Mouse (Mus musculus) right cerebral cortex, postnatal 36 days (tissue): Measurements from ENCODE around the gene Anxa4.

Experiments
- DNase-seq, 2 experiments: peaks; one replicate each; pipeline ENCODE4 v3.0.0; 2022; ENCODE audit warnings: low spot score in 2 of 2, mixed read lengths in 1 of 2

Anxa4 gene

GRCm38 (mm10) chr6:86801431-86801830 lies 8.0 kb upstream of the Anxa4 start:
- DNase-seq = no peak

GRCm38 (mm10) chr6:86800467-86800866 lies 7.1 kb upstream of the Anxa4 start:
- no peak for DNase-seq

GRCm38 (mm10) chr6:86797455-86797854 lies 4.1 kb upstream of the Anxa4 start:
- DNase-seq = no peak

DNA sequence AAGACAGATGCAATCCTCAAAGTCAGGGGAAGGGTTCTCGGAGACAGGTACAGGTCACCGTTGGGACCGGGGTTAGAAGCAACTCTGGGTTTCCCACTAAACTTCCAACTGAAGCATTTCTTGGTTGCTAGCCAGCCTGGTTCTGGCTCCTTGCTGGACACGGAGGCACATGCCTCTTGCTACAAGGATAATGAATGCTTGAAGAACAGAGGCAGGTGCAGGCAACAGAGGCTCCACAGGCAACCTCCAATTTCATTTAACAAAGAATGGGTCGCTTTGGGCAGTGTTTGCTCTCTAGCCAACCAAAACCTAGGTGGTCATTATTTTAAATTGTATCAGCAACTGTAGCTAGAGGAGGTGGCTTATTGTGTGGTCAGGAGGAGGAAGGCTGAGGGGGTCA lies 573 bp upstream of the Anxa4 start:
- no peak for DNase-seq

DNA sequence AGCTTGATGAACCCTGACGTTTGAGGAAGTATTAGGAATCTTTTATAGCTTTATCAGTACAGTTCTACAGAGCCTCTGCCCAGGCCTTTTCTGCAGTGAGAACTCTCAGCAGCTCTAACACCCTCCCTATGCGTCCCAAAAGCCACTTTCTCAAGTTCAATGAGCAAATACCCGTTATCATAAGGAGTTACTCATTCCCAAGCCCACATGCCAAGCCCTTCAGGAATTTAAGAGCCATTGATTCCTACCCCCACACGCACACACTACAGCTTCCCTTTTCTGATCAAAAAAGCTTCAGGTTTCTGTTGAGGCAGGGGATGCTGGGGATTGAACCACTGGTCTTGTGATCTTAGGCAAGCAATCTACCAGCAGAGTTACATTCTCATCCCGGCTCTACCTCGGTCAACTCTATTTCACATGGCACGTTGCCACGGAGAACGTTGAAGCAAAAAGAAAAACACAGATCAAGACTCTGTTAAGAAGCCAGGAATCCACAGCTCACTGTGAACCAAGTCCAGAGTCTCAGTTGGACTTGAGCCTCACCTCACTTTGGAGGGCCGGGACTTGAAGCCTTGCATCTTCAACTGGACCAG lies 2.9 kb downstream of the Anxa4 start:
- DNase-seq = no peak

- DNase-seq = no peak
Measured at GRCm38 (mm10) chr6:86788242-86788641, 5.1 kb downstream of the Anxa4 start.

DNA sequence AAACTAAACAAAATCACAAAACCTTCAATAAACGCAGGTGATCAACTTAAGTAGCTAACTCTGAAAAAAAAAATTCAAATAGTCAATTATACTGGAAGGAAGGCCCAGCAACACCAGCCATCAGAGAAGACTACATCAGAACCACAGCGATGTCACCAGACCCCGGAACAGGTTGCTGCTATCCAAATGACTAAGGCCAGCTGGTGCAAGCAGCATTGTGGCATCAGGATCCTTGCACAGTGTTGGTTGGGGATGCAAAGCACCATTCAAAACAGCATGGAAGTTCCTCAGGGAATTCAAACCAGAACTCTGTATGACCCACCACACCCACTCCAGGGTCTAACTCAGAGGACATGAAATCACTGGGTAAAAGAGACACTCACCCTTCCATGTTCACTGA lies 6.8 kb downstream of the Anxa4 start:
- no peak for DNase-seq

DNA sequence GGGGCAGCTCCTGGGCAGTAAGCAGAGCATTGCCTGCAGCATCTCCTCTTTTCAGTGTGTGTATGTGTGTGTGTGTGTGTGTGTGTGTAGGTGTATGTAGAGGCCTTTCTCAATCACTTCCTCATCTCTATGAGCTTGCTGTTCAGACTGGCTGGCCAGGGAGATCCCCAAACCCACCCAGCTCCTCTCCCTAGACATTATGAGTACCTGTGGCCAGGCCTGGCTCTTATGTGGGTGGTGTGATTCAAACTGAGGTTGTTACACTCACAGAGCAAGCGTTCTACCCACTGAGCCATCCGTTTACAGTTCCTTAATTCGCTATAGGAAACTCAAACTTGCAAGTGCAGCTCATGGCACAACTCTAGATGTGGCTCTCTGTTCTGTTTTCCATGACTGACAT lies 8.6 kb downstream of the Anxa4 start:
- DNase-seq = no peak

- DNase-seq = no peak
Measured at GRCm38 (mm10) chr6:86782342-86782741, 11.0 kb downstream of the Anxa4 start.

GRCm38 (mm10) chr6:86781361-86781957 lies 11.9 kb downstream of the Anxa4 start:
- DNase-seq = no peak

DNA sequence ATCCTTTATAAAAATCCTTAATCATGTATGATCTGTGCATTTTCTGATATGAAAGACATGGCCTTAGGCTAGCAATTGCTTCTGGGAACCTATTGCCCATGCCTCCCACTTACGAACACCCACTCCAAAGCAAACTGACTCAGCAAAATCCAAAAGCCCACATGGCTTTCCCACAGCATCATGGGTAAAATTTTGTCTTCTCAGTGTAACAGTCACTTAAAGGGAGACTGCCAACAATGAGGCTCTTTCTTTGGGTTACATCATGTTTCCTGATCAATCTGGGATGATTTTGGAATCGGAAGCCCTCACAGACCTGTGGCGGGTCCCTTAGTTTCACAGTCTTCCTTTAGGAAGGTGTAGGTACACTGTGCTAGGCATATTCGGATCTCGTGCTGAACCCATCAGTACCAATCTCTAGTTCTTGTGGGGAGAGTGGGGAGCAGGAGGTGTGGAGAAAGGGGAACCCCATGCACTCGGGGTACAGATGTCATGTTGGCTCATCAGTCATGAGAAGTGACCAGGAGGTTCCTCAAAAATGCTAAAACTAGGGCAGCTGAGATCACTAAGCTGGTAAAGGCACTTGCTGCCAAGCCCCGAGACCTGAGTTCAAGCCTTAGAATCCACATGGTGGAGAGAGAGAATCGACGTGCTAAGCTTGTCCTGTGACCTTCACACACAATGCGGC lies 14.3 kb downstream of the Anxa4 start:
- DNase-seq = no peak

DNA sequence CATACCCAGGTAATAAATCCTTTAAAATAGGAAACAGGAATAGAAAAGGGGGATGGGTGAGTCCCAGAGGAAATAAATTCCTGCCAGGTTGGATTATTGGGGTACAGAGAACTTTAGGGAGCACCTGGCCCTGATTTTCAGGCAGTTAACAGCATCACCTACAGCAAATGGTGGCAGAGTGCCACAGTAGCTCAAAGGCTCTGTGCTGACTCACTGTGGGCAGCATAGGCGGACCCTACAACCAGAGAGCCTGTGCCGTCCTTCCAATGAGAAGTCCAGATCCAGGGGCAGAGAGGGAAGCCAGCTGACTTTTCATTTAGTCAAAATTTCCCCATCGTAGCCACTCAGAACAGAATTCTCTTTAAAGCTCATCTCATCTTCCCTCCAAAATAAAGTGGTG lies 16.2 kb downstream of the Anxa4 start:
- DNase-seq = no peak

- DNase-seq = no peak
Measured at GRCm38 (mm10) chr6:86776706-86777071, 16.7 kb downstream of the Anxa4 start.

- no peak for DNase-seq
Measured at GRCm38 (mm10) chr6:86776001-86776705, 17.2 kb downstream of the Anxa4 start.

- no peak for DNase-seq
Measured at GRCm38 (mm10) chr6:86774937-86775336, 18.4 kb downstream of the Anxa4 start.

- no peak for DNase-seq
Measured at GRCm38 (mm10) chr6:86773830-86774229, 19.6 kb downstream of the Anxa4 start.

DNA sequence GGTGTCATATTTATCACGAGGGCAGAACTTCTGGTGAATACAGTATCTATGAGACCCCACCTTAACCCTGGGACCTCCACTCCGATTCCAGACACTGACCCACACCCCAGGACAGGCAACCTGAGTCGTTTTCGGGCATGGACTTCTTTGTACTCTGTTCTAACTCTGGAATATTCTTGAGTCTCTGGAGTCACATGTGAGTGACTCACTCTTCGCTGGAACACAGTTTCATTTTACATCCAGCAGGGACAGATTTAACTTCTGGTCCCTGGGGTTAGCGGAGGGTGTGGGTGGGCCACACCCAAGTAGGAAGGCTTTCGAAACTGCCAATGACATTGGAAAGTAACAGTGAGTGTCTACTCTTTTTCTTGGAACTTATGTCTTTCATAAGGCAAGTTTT lies 20.8 kb downstream of the Anxa4 start:
- DNase-seq = peak in 1 of 2 experiments; percentile 43

DNA sequence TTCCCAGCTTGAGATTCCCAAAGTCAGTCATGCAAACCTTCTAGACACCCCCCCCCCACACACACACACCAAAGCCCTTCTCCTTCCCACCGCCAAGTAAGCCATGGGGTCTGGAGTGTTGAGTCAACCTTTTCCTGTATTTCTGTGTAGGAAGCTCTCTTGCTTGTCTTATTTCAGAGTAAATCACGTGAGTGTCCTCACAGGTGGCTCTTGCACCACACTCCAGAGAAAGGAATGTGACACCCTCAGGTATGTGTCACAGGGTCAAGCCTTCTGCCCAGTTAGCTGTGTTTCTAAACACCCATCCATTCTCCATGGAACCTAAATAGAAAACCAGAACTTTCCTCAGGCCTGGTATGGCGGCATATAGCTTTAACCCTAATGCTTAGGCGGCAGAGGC lies 24.4 kb downstream of the Anxa4 start:
- no peak for DNase-seq

GRCm38 (mm10) chr6:86768186-86768776 lies 25.1 kb downstream of the Anxa4 start:
- no peak for DNase-seq

DNA sequence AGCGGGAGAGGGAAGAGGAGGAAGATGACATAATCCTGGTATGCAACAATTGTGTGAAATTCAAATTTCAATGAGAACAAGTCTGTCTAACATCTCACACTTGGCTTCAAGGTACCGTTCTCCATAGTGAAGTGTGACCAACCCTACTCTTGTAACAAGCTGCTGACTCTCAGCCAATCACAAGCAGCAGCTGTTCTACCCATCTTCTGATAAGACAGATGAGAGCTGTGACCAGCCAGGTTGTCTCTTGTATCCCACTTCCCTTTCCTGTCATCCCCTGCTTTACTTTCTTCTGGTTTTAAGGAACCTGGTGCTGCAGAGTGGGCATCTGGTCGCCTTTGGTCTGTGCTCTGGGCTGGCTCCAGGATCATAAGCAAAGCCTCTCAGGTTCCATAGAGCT lies 25.9 kb downstream of the Anxa4 start:
- DNase-seq = no peak

GRCm38 (mm10) chr6:86765637-86766059 lies 27.7 kb downstream of the Anxa4 start:
- DNase-seq = no peak

- no peak for DNase-seq
Measured at GRCm38 (mm10) chr6:86754105-86754863, 39.1 kb downstream of the Anxa4 start.
